Comparison of ENCODE assay signal across 7 mouse cellular contexts in the genomic region with DNA sequence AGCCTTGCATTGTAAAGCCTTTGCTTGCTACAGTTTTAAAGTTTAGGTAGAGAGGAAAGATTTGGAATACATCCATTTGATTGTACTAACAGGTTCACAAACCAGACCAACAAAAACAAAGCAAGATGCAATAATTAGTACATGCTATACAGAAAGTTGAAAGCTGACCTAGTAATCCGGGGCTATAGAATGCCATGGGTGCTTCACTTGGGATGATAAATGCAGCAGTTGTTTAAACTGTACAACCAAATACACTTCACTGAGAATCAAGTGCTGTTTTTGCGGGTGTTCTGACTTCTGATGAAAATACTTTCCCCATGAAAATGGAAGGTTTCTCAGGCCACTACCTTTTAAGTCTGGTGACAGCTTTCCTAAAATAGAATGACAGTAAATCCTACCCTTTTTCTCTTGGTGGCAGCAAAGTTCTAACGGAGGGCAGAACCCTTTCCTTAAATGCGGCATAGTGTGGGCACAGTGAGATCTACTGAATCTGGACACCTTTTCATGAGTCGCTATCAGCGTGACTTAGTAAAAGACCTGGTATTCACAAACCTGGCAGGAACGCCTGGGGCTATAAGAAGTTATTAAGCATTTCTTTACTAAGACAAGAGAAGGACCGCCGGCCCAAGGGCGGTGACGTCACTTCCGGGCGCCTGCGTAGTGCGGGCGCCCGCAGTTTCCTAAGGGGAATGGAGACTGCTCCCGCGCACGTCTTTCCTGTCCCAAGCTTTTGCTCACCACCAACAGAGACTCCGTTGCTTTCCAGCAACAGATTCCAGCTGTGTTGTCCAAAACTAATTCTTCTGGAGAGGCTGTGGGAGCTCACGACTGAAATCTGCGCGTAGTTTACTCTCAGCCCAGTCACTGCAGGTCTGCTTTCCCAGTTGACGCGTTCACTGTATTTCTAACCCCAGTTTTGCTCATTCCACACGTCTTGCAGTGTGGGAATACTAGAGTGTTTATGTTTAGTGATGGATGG. TPM values are rescaled to one million over a fixed set of nuclear protein-coding genes. Genes with fewer than 3 reads are reported as not detected.
DNase-seq lines count a peak whose midpoint lies in the region; ATAC-seq lines count a peak whose summit lies in the region.

TSS of gene Osgepl1 (plus strand) at position 636 of the 979 bp plus-strand sequence.

- H3K27me3 ChIP-seq in embryonic facial prominence, embryonic 12.5 days = no peaks in the 10 kb centered on the region
- no peaks in the 10 kb centered on the region for H3K27me3 ChIP-seq in limb, embryonic 11.5 days (ENCODE audit: control insufficient read depth, insufficient read depth, low read length)
- H3K27me3 ChIP-seq in midbrain, embryonic 14.5 days (ENCODE audit: control insufficient read depth, insufficient read depth, low read length) = no peaks in the 10 kb centered on the region

- peak within 1 kb of the TSS; percentile 46 for H3K4me2 ChIP-seq in embryonic facial prominence, embryonic 12.5 days (replicated peaks)
- peak within 1 kb of the TSS; percentile 52 for H3K4me2 ChIP-seq in limb, embryonic 11.5 days (ENCODE audit: low read depth, severe bottlenecking)
- peak within 1 kb of the TSS; percentile 62 for H3K4me2 ChIP-seq in midbrain, embryonic 14.5 days (ENCODE audit: low read length)

- H3K9me3 ChIP-seq in embryonic facial prominence, embryonic 12.5 days = no peaks in the 10 kb centered on the region
- no peaks in the 10 kb centered on the region for H3K9me3 ChIP-seq in limb, embryonic 11.5 days (ENCODE audit: control insufficient read depth, low read length)
- no peaks in the 10 kb centered on the region for H3K9me3 ChIP-seq in midbrain, embryonic 14.5 days (ENCODE audit: control insufficient read depth, low read length)

- no peaks in the 10 kb centered on the region for H3K4me1 ChIP-seq in embryonic facial prominence, embryonic 12.5 days
- no peaks in the 10 kb centered on the region for H3K4me1 ChIP-seq in limb, embryonic 11.5 days (ENCODE audit: control insufficient read depth, insufficient read depth, low read length)
- 0 out of 2 replicates have a peak, but pooled peaks cover 3% of the 10 kb centered on the region for H3K4me1 ChIP-seq in midbrain, embryonic 14.5 days (ENCODE audit: control insufficient read depth, insufficient read depth, low read length)

- H3K27ac ChIP-seq in embryonic facial prominence, embryonic 12.5 days = peak within 1 kb of the TSS; percentile 86
- peak within 1 kb of the TSS; percentile 24; the same call in 1 of the 2 replicates for H3K27ac ChIP-seq in limb, embryonic 11.5 days (replicated peaks; ENCODE audit: low read depth, low read length)
- H3K27ac ChIP-seq in midbrain, embryonic 14.5 days (replicated peaks; ENCODE audit: low read depth, low read length) = peak within 1 kb of the TSS; percentile 85

- H3K4me3 ChIP-seq in embryonic facial prominence, embryonic 12.5 days = peak within 1 kb of the TSS; percentile 56
- peak within 1 kb of the TSS; percentile 50 for H3K4me3 ChIP-seq in limb, embryonic 11.5 days (ENCODE audit: low read depth, low read length)
- H3K4me3 ChIP-seq in midbrain, embryonic 14.5 days (replicated peaks; ENCODE audit: low read depth, low read length) = peak within 1 kb of the TSS; percentile 69

- H3K36me3 ChIP-seq in embryonic facial prominence, embryonic 12.5 days = peaks cover 5% of the 10 kb centered on the region
- no peaks in the 10 kb centered on the region for H3K36me3 ChIP-seq in limb, embryonic 11.5 days (ENCODE audit: control insufficient read depth, insufficient read depth, low read length)
- peaks cover 20% of the 10 kb centered on the region for H3K36me3 ChIP-seq in midbrain, embryonic 14.5 days (ENCODE audit: control insufficient read depth, insufficient read depth, low read length)

- peak; percentile 89 for DNase-seq in adrenal gland, postnatal 25 days
- DNase-seq in heart, adult 11 months = peak; percentile 98
- peak; percentile 89 for DNase-seq in kidney, adult 18-20 months
- DNase-seq in limb, embryonic 11.5 days (ENCODE audit: low spot score) = peak; percentile 88
- peak; percentile 96 for DNase-seq in midbrain, embryonic 14.5 days
- DNase-seq in spleen, adult 18-20 months = peak; percentile 66 to 82

- peak within 1 kb of the TSS; percentile 62 for H3K9ac ChIP-seq in embryonic facial prominence, embryonic 12.5 days
- H3K9ac ChIP-seq in limb, embryonic 11.5 days (ENCODE audit: low read length) = peak within 1 kb of the TSS; percentile 63
- H3K9ac ChIP-seq in midbrain, embryonic 14.5 days (replicated peaks; ENCODE audit: low read length) = peak within 1 kb of the TSS; percentile 72

- 3% methylated on average over 27 of the region's 27 CpGs for WGBS in embryonic facial prominence, embryonic 12.5 days
- WGBS in limb, embryonic 11.5 days = 3% methylated on average over 27 of the region's 27 CpGs
- WGBS in midbrain, embryonic 14.5 days = 3% methylated on average over 27 of the region's 27 CpGs

- peak; percentile 82 for ATAC-seq in embryonic facial prominence, embryonic 12.5 days (ENCODE audit: insufficient number of reproducible peaks, insufficient read depth, low FRiP score, low TSS enrichment)
- peak; percentile 95 for ATAC-seq in limb, embryonic 11.5 days (ENCODE audit: insufficient number of reproducible peaks, low FRiP score, low TSS enrichment, low read depth)
- peak; percentile 98 for ATAC-seq in midbrain, embryonic 14.5 days (ENCODE audit: low FRiP score, low TSS enrichment)

RNA-seq across cellular contexts. Expression of gene Osgepl1, which starts in this region (rescaled TPM):
- total RNA-seq in adrenal gland, postnatal 25 days (2021) = 22.8 and 26.8 TPM in 2 replicates
- 20.8 and 23.0 TPM in 2 replicates for polyA plus RNA-seq in embryonic facial prominence, embryonic 12.5 days (2016; fragmentation: Nextera tagmentation; extraction: Ambion mirVana)
- 21.6 and 22.2 TPM in 2 replicates for polyA plus RNA-seq in limb, embryonic 11.5 days (2014; fragmentation: Nextera tagmentation; extraction: Ambion mirVana)
- 21.8 and 24.2 TPM in 2 replicates for polyA plus RNA-seq in midbrain, embryonic 14.5 days (2014; fragmentation: Nextera tagmentation; extraction: Ambion mirVana)

Comparison
In these comparisons a context has a peak if more than half of its experiments do, and no peak if none do; other contexts are left out.
1. Peak in every context shown above with its lines: DNase-seq, ATAC-seq, H3K4me3 ChIP-seq and H3K27ac ChIP-seq.
2. H3K27ac ChIP-seq: peak in every context shown above with its lines; median percentile 86 in embryonic facial prominence, embryonic 12.5 days; 85 in midbrain, embryonic 14.5 days; 24 in limb, embryonic 11.5 days.